Mouse (Mus musculus) lung, postnatal 10 days (tissue): ENCODE data around the gene Hsd11b1.
A peak's percentile ranks its signal among the peaks of the same experiment; 100 is the strongest.
"Not testable (repeated sequence)": the region's sequence is repeated elsewhere in the genome, so short reads cannot be mapped to it uniquely, and the experiment has no call there.

Source experiments
- DNase-seq: peaks from one replicate; pipeline ENCODE4 v3.0.0; 2021

Gene Hsd11b1

DNA sequence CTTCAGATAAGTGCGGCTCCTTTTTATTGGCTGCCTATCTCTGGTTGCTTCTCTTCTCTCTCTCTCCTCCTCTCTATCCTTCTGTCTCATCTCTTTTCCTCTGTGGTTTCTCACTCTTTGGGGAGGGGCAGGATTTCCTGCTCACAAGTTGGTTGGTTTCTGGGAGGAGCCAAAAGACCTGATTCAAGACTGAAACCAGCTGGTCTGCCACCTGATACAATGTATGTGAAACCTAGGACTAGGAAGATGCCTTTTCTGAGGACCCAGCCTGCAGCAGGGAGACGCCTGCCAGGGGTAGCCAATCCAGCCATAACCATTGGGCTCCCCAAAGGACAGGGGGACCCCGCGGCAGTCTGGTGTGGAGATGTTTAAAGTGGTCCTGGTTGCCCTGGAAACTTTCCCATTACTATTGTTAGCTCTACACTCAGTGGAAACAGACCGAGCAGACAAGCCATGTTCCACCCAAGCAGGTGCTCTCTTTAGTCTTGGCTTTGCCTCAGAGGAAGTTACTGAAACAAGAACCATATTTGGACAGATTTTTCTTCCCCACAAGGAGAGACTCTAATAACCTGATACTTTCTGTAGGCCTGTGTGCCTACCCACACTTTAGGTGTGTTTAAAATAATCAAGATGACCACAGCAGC, at the start of gene Hsd11b1:
Gene Hsd11b1 (minus strand): TSS at position 121 of the 644 bp plus-strand sequence.
- peak; percentile 63 for DNase-seq

- no peak for DNase-seq
Observed at GRCm38 (mm10) chr1:193311596-193311995, 47.7 kb upstream of the Hsd11b1 start.

DNA sequence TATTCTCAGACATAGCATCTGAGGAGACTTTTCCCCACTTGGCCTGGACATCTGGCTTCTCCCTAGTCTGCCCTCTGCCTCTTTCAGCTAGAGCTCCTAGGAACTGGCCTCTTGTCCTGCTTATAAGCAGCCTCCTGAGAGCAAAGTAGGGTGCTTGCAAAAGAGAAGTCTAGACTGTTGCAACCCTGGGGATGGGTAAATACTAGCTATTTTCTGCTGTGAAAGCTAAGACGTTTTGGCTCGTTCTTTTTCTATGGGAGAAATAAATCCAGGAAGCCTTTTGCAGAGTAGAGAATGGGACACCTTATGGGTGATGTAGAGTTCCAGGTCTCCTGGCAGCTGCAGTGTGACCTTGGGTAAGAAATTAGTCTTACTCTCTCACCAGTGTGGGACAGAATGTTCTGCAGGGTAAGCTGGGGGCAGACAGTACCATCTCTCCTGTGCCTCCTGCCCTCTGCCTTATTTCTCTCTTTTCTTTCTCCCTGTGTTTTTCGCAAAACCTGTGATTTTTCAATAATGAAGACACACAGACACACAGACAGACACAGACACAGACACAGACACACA, 46.7 kb upstream of the Hsd11b1 start:
- DNase-seq, result peak; percentile 45

- DNase-seq, result no peak
Observed at GRCm38 (mm10) chr1:193309785-193310518, 46.1 kb upstream of the Hsd11b1 start.

DNA sequence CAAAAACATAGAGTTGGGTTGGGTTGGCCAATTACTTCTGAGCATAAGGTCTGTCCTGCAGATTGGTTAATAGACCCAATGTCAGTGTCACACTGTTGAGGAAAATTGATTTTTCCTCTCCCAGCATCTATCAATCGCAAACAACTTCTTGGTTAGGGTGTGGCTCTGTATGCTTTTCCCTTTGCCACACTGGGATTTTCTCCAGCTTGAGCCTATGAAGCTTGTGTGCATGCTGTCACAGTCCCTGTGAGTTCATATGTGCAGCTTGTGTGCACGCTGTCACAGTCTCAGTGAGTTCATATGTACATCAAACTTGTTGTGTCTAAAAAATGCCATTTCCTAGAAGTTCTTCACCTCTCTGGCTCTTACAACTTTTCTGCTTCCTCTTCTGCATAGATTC, 43.0 kb upstream of the Hsd11b1 start:
- no peak for DNase-seq

GRCm38 (mm10) chr1:193305386-193305785, 41.5 kb upstream of the Hsd11b1 start:
- DNase-seq, result no peak

GRCm38 (mm10) chr1:193303096-193303495, 39.2 kb upstream of the Hsd11b1 start:
- no peak for DNase-seq

GRCm38 (mm10) chr1:193302093-193302405, 38.2 kb upstream of the Hsd11b1 start:
- no peak for DNase-seq

DNA sequence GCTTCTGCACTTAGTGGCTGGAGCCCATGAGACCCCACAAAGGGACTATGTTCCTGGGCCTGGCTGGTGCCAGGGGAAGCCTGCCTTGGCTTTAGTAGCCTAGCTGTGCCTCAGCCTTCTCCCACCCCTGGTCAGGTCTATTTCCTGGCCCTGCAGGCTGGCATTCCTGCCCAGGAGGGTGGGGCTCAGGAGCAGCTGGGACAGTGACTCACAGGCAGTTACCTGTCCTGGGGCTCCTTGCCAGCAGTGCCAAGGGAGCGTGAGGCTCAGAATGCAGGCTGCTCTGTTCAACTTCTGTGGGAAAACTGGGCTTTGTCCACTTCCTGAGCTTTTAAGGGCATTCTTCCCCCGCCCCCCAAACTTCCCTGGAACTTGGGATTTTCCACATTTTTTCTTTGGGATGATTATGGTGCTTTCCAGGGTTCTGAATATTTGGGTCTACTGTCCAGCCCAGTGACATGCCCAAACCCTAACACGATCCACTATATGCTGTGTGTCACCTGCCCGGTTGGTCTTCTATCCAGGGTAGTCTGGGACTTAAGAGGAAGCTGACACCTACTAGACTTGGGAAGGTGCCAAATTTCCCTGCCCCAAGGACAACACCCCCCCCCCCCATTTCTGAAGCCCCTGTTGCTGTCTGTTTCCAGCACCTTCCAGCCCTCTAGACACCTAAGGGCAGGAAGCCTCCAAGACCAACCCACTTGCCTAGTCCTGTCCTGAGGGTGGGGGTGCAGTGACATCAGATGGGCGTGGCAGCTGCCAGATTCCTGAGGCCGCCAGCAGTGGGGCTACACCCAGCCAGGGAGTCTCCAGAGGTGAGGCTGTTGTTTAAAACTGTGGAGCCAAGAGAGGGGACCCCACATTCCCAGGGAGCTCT, 37.6 kb upstream of the Hsd11b1 start:
- DNase-seq, result peak; percentile 71

GRCm38 (mm10) chr1:193299995-193300394, 36.1 kb upstream of the Hsd11b1 start:
- no peak for DNase-seq

DNA sequence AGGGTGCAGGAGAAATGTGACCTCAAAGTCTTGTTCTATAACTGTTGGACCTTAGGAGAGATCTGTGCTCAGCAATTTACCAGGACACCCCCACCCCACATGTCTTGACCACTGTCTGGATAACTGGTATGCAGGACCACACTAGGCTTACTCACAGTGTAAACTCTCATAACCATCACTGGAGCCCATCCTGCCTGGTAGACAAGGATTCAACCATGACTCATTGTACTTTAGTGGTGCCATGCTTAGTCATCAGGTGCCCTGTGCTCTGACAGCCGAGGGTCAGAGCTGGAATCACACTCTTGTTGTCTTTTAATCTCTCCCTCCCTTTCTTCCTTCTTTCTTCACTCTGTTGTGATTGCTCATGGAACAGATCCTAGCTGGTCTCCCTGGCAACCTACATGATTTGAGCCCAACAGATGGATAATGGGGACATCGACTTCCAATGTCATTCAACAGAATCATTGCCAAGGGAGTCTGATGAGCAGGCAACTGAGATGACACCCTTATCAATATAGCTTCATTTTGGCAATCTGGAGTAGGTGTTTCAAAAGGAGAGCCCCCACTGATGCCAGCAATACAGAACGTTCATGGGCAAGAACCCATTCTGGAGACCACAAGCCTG, 34.4 kb upstream of the Hsd11b1 start:
- DNase-seq, result no peak

GRCm38 (mm10) chr1:193295920-193296319, 32.0 kb upstream of the Hsd11b1 start:
- no peak for DNase-seq

DNA sequence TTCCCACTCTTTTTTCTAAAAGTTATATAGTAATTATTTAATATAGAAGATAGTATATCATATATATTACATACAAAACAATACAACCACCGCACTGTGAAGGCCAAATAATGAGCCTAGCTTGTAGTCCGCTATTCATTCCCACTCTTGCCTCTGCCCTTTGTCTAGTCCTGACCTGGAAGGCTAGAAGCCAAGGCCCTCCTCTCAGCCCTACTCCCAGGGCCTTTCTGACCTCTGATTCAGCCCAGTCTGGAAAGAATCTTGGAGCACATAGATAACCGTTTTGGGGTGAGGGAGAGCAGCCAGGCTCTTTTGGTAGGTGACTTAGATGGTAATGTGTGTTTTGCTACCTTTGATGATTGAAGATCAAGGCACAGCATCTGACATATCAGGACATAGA, 30.1 kb upstream of the Hsd11b1 start:
- DNase-seq, result no peak

- DNase-seq, result no peak
Observed at GRCm38 (mm10) chr1:193293039-193293438, 29.2 kb upstream of the Hsd11b1 start.

DNA sequence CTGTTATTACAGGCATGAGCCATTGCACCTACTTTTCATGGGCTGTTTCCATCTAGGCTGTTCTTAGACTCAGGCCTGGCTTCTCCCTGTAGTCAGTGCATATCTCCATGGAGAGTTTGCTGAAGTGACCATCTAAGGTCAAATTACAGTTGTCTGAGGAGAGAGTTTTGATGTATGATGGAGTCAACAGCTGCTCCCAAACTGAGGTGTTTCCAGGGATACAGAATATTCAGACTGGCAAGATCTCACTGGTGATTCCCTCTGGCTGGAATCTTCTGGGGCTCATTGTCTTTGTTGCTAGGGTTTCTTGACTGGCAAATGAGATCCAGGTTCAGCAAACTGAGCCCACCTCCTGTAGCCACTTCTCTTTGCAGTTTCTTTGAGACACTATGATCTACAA, 26.8 kb upstream of the Hsd11b1 start:
- no peak for DNase-seq

- DNase-seq, result no peak
Observed at GRCm38 (mm10) chr1:193289914-193290313, 26.0 kb upstream of the Hsd11b1 start.

DNA sequence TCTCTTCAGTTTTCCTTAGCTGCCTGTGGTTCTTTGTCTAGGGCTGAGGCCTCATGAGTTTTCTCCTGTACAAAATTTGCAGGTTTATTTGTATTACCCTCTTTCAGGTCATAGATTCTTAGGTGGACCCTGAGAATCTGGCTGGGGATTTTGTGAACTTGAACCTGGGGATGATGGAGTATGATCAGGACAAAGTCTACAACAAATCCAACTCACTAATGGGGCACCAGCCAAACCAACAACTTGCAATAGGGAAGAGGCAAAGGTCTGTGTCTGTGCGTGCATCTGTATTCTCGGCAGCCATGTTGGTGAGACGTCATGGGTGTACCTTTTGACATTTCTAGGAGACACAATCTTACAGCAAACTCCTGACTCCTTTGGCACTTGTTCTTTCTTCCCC, 25.2 kb upstream of the Hsd11b1 start:
- no peak for DNase-seq

DNA sequence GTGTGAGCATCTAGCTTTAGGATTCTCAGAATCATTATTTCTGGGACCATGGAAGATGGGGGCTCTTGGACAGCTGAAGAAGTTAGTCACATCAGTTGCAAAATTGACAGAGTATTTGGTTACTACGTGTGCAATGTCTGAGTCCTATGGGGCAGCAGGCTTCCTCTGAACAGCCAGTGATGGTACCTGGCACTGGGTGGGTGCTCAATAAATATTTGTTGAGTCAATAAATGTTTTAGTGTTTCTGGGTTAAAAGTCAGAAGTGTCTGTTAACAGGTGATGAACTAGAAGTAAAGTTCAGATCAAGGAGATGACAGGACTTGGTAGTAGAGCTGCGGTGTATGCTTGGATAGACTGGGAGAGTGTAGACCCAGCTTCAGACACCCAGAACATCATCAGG, 23.7 kb upstream of the Hsd11b1 start:
- no peak for DNase-seq

DNA sequence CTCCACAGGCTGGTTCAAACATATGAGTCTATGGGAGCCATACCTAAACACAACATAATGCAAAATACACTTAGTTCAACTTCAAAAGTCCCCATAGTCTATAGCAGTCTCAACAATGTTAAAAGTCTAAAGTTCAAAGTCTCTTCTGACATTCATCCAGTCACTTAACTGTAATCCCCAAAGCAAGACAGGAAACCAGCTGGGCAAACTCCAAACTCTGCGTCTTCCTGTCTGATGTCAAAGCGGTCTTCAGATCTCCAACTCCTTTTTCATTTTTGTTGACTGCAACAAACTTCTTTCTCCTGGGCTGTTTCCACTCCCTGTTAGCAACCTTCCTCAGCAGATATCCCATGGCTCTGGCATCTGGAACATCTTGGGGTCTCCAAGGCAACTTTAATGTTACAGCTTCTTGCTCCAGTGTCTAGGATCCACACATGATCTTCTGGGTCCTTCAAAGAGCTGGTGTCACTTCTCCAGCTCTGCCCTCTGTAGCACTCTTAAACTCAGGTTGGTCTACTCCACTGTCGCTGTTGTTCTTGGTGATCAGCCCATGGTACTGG, 22.0 kb upstream of the Hsd11b1 start:
- not testable (repeated sequence) for DNase-seq

DNA sequence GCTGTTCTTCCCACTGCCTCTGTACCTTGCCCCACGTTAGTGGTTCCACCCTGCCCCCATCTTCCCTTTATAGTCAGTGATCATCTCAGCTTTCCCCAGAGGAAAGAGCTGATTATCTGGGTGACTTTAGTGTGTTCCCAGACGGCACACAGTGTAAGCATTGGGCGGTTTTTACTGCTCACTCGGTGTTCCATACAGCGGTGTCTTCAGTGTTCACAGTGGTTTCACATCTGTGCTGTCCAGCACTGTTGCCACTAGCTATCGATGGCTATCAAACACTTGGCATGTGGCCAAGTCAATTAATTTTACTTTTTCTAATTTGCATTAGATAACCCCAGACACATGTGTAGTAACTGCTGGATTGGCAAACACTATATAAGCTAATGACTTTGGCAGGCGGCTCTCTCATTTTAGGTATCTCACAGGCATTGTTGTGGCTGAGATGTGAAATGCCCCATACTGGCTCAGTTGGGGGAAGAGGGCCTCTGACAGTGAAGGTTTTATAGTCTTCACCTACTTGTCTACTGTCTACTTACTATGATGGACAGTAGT, 20.4 kb upstream of the Hsd11b1 start:
- DNase-seq, result no peak

DNA sequence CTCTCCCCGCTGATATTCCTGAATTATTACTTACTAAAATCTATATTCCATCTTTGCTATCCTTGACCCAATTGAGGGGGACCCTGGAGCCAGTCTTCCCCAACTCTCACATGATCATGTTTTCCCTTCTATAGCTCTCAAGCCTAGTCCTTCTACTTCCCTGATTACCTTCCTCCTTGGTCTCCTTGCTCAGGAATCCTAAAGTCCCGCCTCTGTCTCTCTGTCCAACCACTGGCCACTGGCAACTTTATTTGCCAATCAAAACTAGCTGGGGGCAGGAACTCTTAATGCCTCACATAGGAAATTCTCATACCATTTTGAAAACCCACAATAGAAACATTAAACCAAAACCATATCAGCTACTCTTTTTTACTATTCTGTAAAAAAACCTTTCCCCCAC, 17.5 kb upstream of the Hsd11b1 start:
- no peak for DNase-seq

DNA sequence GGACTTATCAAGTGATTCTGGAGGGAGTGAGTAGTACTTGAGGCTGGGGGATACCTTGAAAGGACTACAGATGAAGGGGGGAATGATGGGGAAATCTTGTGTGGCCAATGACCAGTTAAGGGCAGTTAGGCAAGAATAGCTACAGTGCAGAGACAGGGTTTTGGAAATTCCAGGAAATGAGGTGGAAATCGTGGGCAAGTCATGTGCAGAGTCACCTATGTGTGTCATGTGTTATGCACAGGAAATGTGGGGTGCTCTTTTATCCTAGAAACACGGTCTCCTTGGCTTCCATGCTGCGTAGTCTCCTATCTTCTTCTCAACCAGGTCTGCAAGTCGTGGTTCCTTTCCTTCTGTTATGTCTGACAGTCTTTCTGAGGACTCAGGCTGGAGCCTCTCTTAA, 15.6 kb upstream of the Hsd11b1 start:
- no peak for DNase-seq
